Mouse (Mus musculus) hindbrain, embryonic 15.5 days (tissue): Measurements from ENCODE around the gene Med16. TPM values are rescaled to one million over a fixed set of nuclear protein-coding genes. Genes with fewer than 3 reads are reported as not detected.

Source experiments
- ATAC-seq: fragments of 200-750 bp; cut with Nextera tagmentation; 2 replicates; pipeline ENCODE4 v1.8.0; 2017; ENCODE audit warnings: low read depth, moderate number of reproducible peaks, moderate TSS enrichment; ENCODE audit not compliant: low FRiP score
- H3K27ac ChIP-seq: fragments of 300-500 bp; sonication (generic); replicated peaks from 2 replicates; pipeline ENCODE4 v1.5.1; 2015; ENCODE audit warnings: mild to moderate bottlenecking, inconsistent platforms
- H3K27me3 ChIP-seq: fragments of 300-500 bp; sonication (generic); 2 replicates; pipeline ENCODE4 v1.6.1; 2015; ENCODE audit warnings: control low read depth, inconsistent platforms
- H3K36me3 ChIP-seq: fragments of 300-500 bp; sonication (generic); 2 replicates; pipeline ENCODE4 v1.6.1; 2015; ENCODE audit warnings: control low read depth, inconsistent platforms
- H3K4me1 ChIP-seq: fragments of 300-500 bp; sonication (generic); replicated peaks from 2 replicates; pipeline ENCODE4 v1.6.1; 2015; ENCODE audit warnings: control low read depth, inconsistent platforms
- H3K4me2 ChIP-seq: fragments of 300-500 bp; sonication (generic); 2 replicates; pipeline ENCODE4 v1.6.1; 2015; ENCODE audit warnings: moderate library complexity, mild to moderate bottlenecking, inconsistent platforms
- H3K4me3 ChIP-seq: fragments of 300-500 bp; sonication (generic); 2 replicates; pipeline ENCODE4 v1.5.1; 2015; ENCODE audit warnings: mild to moderate bottlenecking, inconsistent platforms
- H3K9ac ChIP-seq: fragments of 300-500 bp; sonication (generic); 2 replicates; pipeline ENCODE4 v1.6.1; 2015; ENCODE audit warnings: inconsistent platforms
- H3K9me3 ChIP-seq: fragments of 300-500 bp; sonication (generic); 2 replicates; pipeline ENCODE4 v1.6.1; 2016; ENCODE audit warnings: control low read depth, inconsistent platforms
- WGBS: fragments of 180-500 bp; shearing (Covaris S2); methylation state at CpG from one replicate; pipeline ENCODE4 v1.1.7; 2015; 5-methylcytosine and 5-hydroxymethylcytosine counted together
- polyA plus RNA-seq: library from polyadenylated mRNA; unstranded; fragments of >200 nt; fragmentation: Nextera tagmentation; extraction: Ambion mirVana; gene quantifications from 2 replicates; pipeline ENCODE4 v1.2.1, GENCODE M21; 2015

The Med16 gene
- polyA plus RNA-seq, 1 experiment from 2014 or later: 54.2 TPM

- Histone ChIP-seq H3K27ac (no peak overlapping the region), H3K4me2 (no peak overlapping the region), H3K9ac (no peak overlapping the region), H3K4me3 (no peak overlapping the region), H3K27me3 (no peaks in the 10 kb centered on the region), H3K9me3 (no peaks in the 10 kb centered on the region), H3K4me1 (peaks cover 19% of the 10 kb centered on the region), H3K36me3 (peaks cover 2% of the 10 kb centered on the region; the same call in 1 of the 2 replicates)
- ATAC-seq: no peak
- WGBS: 92% methylated on average over 1 of the region's 1 CpGs
Measured at GRCm38 (mm10) chr10:79942988-79943387, 34.3 kb upstream of the Med16 start.

GRCm38 (mm10) chr10:79940749-79941148 lies 32.0 kb upstream of the Med16 start:
- no peak overlapping the region for H3K27ac ChIP-seq
- H3K9me3 ChIP-seq: no peaks in the 10 kb centered on the region
- H3K9ac ChIP-seq: no peak overlapping the region
- 71% methylated on average over 7 of the region's 7 CpGs for WGBS
- H3K4me2 ChIP-seq: no peak overlapping the region
- no peak overlapping the region for H3K4me3 ChIP-seq
- ATAC-seq: no peak
- H3K4me1 ChIP-seq: peaks cover 27% of the 10 kb centered on the region
- H3K27me3 ChIP-seq: no peaks in the 10 kb centered on the region
- H3K36me3 ChIP-seq: no peaks in the 10 kb centered on the region

DNA sequence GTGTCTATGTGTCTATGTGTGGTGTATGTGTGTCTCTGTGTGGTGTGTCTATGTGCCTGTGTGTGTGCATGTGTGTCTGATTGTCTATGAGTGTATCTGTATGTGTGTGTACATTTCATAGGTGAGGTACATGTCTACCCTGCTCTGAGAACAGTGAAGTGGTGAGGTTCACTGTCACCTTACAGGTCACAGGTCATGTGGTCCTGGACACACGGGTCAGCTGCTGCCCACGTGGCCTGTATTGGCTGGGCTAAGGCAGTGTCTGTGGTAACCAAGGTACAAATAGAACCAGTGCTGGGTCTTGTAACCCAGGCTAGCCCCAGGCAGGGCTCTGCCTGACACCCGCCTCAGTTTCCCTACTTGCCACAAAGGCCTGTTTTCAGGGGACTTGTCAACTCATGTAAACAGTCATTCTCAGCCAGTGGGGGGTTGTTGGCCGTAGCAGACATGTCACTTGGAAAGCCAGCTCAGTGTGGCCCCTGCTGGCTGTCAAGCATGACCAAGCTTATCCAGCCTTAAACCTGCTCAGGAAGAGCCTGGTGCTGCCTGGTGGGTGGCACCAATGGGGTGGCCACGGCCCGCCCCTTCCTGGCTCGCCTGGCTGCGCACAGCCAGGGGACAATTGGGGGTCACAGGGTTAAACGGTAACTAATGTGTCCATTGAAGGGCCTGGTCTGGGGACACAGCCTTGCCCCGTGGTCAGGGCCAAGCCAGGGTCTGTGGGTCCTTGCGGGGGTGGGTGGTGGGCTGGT lies 29.2 kb upstream of the Med16 start:
- Histone ChIP-seq H3K27ac (no peak overlapping the region), H3K9ac (no peak overlapping the region), H3K36me3 (no peaks in the 10 kb centered on the region), H3K4me1 (peaks cover 36% of the 10 kb centered on the region), H3K27me3 (no peaks in the 10 kb centered on the region), H3K4me2 (no peak overlapping the region), H3K4me3 (no peak overlapping the region), H3K9me3 (no peaks in the 10 kb centered on the region)
- no peak for ATAC-seq
- WGBS: 39% methylated on average over 11 of the region's 11 CpGs

- Histone ChIP-seq H3K27me3 (no peaks in the 10 kb centered on the region), H3K9ac (0 out of 2 replicates have a peak overlapping the region, but pooled peaks have one; percentile 23), H3K4me2 (peak overlapping the region; percentile 27; the same call in 1 of the 2 replicates), H3K4me1 (peaks cover 46% of the 10 kb centered on the region), H3K9me3 (no peaks in the 10 kb centered on the region), H3K27ac (no peak overlapping the region), H3K36me3 (0 out of 2 replicates have a peak, but pooled peaks cover 1% of the 10 kb centered on the region), H3K4me3 (no peak overlapping the region)
- 31% methylated on average over 27 of the region's 27 CpGs for WGBS
- no peak for ATAC-seq
Measured at GRCm38 (mm10) chr10:79936911-79937441, 28.3 kb upstream of the Med16 start.

GRCm38 (mm10) chr10:79936284-79936910 lies 27.7 kb upstream of the Med16 start:
- H3K4me3 ChIP-seq: no peak overlapping the region
- no peaks in the 10 kb centered on the region for H3K9me3 ChIP-seq
- H3K27ac ChIP-seq: no peak overlapping the region
- H3K36me3 ChIP-seq: 0 out of 2 replicates have a peak, but pooled peaks cover 4% of the 10 kb centered on the region
- no peak overlapping the region for H3K9ac ChIP-seq
- peak overlapping the region; percentile 27; the same call in 1 of the 2 replicates for H3K4me2 ChIP-seq
- H3K27me3 ChIP-seq: no peaks in the 10 kb centered on the region
- WGBS: 72% methylated on average over 10 of the region's 10 CpGs
- peaks cover 50% of the 10 kb centered on the region for H3K4me1 ChIP-seq
- no peak for ATAC-seq

DNA sequence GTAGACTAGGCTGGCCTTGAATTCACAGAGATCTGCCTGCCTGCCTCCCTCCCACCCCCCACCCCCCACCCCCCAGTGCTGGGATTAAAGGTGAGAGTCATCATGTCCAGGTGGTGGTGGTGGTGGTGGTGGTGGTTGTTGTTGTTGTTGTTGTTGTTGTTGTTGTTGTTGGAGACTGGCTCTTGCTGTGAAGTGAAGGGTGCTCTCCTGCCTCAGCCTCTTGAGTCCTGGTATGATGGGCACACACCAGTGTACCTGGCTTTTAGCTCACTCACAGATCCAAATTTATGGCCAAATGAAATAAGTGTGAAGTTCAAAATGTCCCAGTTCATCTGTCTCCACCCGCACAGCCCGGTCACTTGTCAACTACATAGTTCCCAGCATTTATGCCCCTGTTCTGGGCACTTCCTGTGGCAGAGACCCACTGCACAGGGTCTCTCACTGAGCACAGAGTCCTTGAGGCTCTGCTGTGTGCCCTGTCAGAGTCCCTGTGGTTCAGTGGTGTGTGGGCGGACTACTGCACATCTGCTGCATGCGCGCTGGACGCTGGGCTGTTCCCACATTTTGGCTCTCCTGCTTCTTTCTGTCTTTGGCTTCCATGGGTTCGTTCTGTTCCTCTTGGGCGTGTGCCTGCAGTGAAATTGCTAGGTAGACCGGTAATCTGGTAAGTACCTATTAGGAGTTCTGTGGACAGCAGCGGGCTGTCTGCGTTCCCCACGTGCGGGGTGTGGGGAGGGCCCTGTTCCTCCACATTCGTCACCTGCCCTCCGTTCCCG lies 26.3 kb upstream of the Med16 start:
- Histone ChIP-seq H3K4me3 (no peak overlapping the region), H3K9ac (no peak overlapping the region), H3K27ac (0 out of 2 replicates have a peak overlapping the region, but pooled peaks have one; percentile 10), H3K36me3 (0 out of 2 replicates have a peak, but pooled peaks cover 4% of the 10 kb centered on the region), H3K27me3 (no peaks in the 10 kb centered on the region), H3K4me2 (no peak overlapping the region), H3K4me1 (peaks cover 56% of the 10 kb centered on the region), H3K9me3 (no peaks in the 10 kb centered on the region)
- no peak for ATAC-seq
- WGBS: 83% methylated on average over 16 of the region's 16 CpGs

DNA sequence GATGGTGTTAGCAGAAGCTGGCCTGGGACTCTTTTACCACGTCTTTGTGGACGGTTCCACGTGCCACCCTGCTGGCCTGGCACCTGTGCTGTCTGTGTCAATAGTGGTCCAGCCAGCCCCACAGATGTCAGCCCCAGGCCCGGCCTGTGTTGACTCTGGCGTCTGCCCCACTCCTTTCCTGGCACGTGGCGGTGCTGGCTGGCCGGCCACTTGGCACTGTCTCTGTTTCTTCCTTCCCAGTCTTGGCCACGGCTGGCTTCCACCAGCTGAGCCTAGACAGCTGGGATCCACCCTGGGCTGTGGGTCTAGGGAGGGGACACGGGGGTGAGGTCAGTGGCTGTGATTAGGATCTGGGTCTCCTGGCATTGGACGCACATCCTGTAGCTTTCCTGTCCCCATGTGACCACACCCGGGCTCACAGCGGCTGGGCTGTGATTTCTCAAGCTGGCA lies 25.6 kb upstream of the Med16 start:
- Histone ChIP-seq H3K4me1 (peaks cover 63% of the 10 kb centered on the region), H3K27ac (peak overlapping the region; percentile 32; the same call in 1 of the 2 replicates), H3K9me3 (no peaks in the 10 kb centered on the region), H3K36me3 (0 out of 2 replicates have a peak, but pooled peaks cover 4% of the 10 kb centered on the region), H3K9ac (no peak overlapping the region), H3K4me2 (no peak overlapping the region), H3K27me3 (no peaks in the 10 kb centered on the region), H3K4me3 (no peak overlapping the region)
- 37% methylated on average over 13 of the region's 13 CpGs for WGBS
- peak; percentile 72 for ATAC-seq

DNA sequence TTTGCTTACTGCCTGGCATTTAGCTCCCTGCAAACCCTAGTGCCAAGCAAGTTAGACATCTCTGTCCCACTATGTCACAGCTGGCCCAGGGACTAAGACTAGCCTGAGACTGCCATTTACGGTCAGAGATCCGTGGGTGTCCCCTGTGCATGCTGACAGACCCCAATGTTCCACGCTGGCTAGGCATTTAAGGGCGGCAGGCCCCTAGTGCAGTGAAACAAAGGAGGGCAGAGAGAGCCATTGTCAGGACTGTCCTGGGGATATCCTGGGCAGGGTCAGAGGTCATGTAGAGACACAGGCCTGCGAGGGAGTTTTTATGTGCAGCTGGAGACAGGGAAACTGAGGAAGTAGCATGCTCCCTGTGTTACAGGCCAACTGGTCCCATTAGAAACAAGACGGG lies 25.1 kb upstream of the Med16 start:
- Histone ChIP-seq H3K9ac (no peak overlapping the region), H3K27me3 (no peaks in the 10 kb centered on the region), H3K4me3 (no peak overlapping the region), H3K9me3 (no peaks in the 10 kb centered on the region), H3K4me1 (peaks cover 67% of the 10 kb centered on the region), H3K36me3 (0 out of 2 replicates have a peak, but pooled peaks cover 4% of the 10 kb centered on the region), H3K4me2 (no peak overlapping the region), H3K27ac (peak overlapping the region; percentile 32; the same call in 1 of the 2 replicates)
- 17% methylated on average over 6 of the region's 6 CpGs for WGBS
- no peak for ATAC-seq

DNA sequence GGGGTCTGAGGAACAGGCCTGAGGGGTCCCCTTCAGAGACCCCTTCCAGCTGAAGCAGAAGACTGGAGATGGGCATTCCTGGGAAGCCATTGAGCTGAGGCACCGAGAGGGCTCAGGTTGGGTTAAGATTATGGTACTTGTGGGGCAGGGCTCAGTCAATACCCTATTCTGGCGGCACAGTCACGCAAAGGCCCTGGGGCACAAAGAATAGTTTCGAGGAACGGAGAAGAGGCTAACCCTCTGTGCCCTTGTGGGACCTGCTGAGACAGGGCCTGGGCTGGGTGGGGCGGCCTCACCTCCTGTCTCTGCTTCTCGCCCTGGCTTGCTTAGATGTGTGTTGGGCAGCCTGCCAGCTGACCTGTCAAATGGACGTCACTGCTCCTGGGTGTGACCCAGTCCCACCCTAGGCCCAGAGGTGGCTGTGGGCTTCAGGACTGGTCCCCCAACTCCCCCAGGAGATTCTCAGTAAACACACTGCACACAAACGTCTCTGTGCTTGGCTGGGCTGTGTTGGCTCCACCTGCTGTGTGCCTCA lies 24.5 kb upstream of the Med16 start:
- 0 out of 2 replicates have a peak, but pooled peaks cover 4% of the 10 kb centered on the region for H3K36me3 ChIP-seq
- no peak overlapping the region for H3K4me2 ChIP-seq
- no peak overlapping the region for H3K4me3 ChIP-seq
- ATAC-seq: no peak
- 62% methylated on average over 9 of the region's 9 CpGs for WGBS
- H3K9ac ChIP-seq: no peak overlapping the region
- peak overlapping the region; percentile 36 for H3K27ac ChIP-seq
- no peaks in the 10 kb centered on the region for H3K27me3 ChIP-seq
- no peaks in the 10 kb centered on the region for H3K9me3 ChIP-seq
- peaks cover 71% of the 10 kb centered on the region for H3K4me1 ChIP-seq

DNA sequence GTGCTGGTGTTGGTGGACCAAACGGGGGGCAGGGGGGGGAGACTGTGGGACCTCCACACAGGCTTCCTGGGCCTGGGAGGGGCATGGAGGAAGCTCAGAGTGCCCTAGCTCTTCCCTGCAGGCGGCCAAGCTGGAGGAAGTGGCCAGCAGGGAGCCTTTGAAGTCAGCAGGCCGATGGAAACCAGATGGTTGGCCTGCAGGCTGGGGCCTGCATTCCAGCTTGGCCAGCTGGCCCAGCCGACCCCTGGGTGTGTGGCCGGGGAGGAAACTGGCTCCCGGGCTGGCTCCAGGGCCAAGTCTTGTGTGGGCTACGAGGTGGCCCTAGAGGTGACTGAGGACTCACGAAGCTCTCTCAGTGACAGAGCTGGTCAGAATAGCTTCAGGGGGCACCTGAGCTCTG lies 24.0 kb upstream of the Med16 start:
- no peaks in the 10 kb centered on the region for H3K27me3 ChIP-seq
- 0 out of 2 replicates have a peak overlapping the region, but pooled peaks have one; percentile 11 for H3K4me2 ChIP-seq
- no peak overlapping the region for H3K9ac ChIP-seq
- H3K27ac ChIP-seq: peak overlapping the region; percentile 36
- peaks cover 67% of the 10 kb centered on the region for H3K4me1 ChIP-seq
- no peak for ATAC-seq
- H3K4me3 ChIP-seq: no peak overlapping the region
- 19% methylated on average over 8 of the region's 8 CpGs for WGBS
- H3K9me3 ChIP-seq: no peaks in the 10 kb centered on the region
- 0 out of 2 replicates have a peak, but pooled peaks cover 4% of the 10 kb centered on the region for H3K36me3 ChIP-seq

- Histone ChIP-seq H3K27ac (0 out of 2 replicates have a peak overlapping the region, but pooled peaks have one; percentile 36), H3K36me3 (0 out of 2 replicates have a peak, but pooled peaks cover 4% of the 10 kb centered on the region), H3K4me1 (peaks cover 58% of the 10 kb centered on the region), H3K4me2 (no peak overlapping the region), H3K4me3 (no peak overlapping the region), H3K27me3 (no peaks in the 10 kb centered on the region), H3K9me3 (no peaks in the 10 kb centered on the region), H3K9ac (no peak overlapping the region)
- no peak for ATAC-seq
- 77% methylated on average over 9 of the region's 9 CpGs for WGBS
Measured at GRCm38 (mm10) chr10:79931797-79932196, 23.1 kb upstream of the Med16 start.
